Comparison of ENCODE assay signal across 12 mouse cellular contexts in the genomic region with DNA sequence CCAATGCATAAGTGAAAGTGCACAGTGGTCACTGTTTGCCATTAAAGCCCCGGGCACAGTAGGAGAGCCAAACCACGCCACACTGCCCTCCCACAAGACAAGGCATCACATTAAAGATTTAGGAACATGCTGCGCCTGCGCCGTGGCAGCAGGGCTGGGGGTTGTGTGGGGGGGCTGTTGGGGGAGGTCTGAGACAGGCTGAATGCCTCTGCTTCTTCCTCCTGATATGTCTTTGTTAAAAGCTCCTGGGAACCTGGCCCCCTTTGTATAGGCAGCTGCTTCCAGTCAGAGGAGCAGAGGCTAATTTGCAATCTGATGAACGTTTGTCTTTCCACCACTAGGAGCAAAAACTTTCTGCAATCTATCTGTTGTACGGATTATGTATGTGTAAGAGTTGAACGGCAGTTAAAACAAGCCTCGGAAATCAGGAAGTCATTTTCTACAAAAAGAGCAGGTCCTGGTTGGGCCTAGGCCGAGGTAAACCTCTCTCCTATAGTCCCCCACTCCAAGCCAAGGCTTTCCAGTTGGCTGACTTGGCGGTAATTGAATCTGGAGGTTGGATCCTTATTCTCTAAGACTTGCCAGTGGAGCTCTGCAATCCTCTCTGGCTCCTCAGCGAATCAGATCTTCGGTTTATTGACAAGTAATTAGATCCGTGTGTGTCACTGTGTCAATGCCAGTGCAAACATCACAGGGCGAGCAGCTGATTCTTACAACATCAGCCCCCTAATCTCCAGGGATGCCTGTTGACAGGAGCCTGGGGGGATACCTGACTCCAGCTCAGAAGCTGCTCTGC.
A peak's percentile ranks its signal among the peaks of the same experiment; 100 is the strongest.
DNase-seq lines count a peak whose midpoint lies in the region; ATAC-seq and TF ChIP-seq lines count a peak whose summit lies in the region.
"Had no signal": no experiment of that assay in that cellular context is flagged by ENCODE, and none has a peak within 500 bp of the region (broad histone marks: within the 10 kb centered on the region; RNA-seq: fewer than 3 reads in every experiment).

No protein-coding gene starts in this region.

- no peaks in the 10 kb centered on the region for H3K36me3 ChIP-seq in limb, embryonic 14.5 days (ENCODE audit: control insufficient read depth, insufficient read depth, low read length)
- no peaks in the 10 kb centered on the region for H3K36me3 ChIP-seq in limb, embryonic 10.5 days
- H3K36me3 ChIP-seq in forebrain, embryonic 14.5 days (ENCODE audit: control insufficient read depth, insufficient read depth, low read length): no peaks in the 10 kb centered on the region
- H3K36me3 ChIP-seq in midbrain, embryonic 12.5 days: no peaks in the 10 kb centered on the region

- DNase-seq in limb, embryonic 14.5 days (ENCODE audit: low spot score): peak; percentile 38
- DNase-seq in limb, embryonic 10.5 days (ENCODE audit: low spot score): no peak
- peak; percentile 66 for DNase-seq in forebrain, embryonic 14.5 days (ENCODE audit: low spot score)
- DNase-seq in frontal cortex, postnatal 36 days (ENCODE audit: low spot score in 2 of 2): no peak
- DNase-seq in heart, adult 8-10 months (ENCODE audit: low spot score): no peak
- no peak for DNase-seq in left cerebral cortex, adult 18-20 months (ENCODE audit: low spot score in 2 of 2)
- no peak for DNase-seq in adrenal gland, adult 2 months
- DNase-seq: cerebellum, postnatal 14 days; lung, adult 18-20 months; right cerebral cortex, postnatal 25 days; thymus, postnatal 4 days had no signal

- 33% methylated on average over 15 of the region's 15 CpGs for WGBS in limb, embryonic 14.5 days
- WGBS in limb, embryonic 10.5 days: 56% methylated on average over 15 of the region's 15 CpGs
- 3% methylated on average over 15 of the region's 15 CpGs for WGBS in forebrain, embryonic 14.5 days
- 6% methylated on average over 15 of the region's 15 CpGs for WGBS in midbrain, embryonic 12.5 days

- H3K4me2 ChIP-seq in limb, embryonic 14.5 days (replicated peaks; ENCODE audit: low read depth, low read length, severe bottlenecking): no peak overlapping the region
- peak overlapping the region; percentile 20; the same call in 1 of the 2 replicates for H3K4me2 ChIP-seq in forebrain, embryonic 14.5 days (ENCODE audit: low read length)
- peak overlapping the region; percentile 25 for H3K4me2 ChIP-seq in midbrain, embryonic 12.5 days (replicated peaks)

- H3K4me1 ChIP-seq in limb, embryonic 14.5 days (ENCODE audit: control insufficient read depth, insufficient read depth, low read length): peaks cover 12% of the 10 kb centered on the region; the same call in 1 of the 2 replicates
- peaks cover 15% of the 10 kb centered on the region for H3K4me1 ChIP-seq in limb, embryonic 10.5 days
- peaks cover 17% of the 10 kb centered on the region for H3K4me1 ChIP-seq in forebrain, embryonic 14.5 days (ENCODE audit: control insufficient read depth, insufficient read depth, low read length)
- H3K4me1 ChIP-seq in midbrain, embryonic 12.5 days: peaks cover 36% of the 10 kb centered on the region

- peak; percentile 55; the same call in 1 of the 2 replicates for ATAC-seq in limb, embryonic 14.5 days (ENCODE audit: low FRiP score, low read depth)
- ATAC-seq in forebrain, embryonic 14.5 days: peak; percentile 69
- ATAC-seq in midbrain, embryonic 12.5 days (ENCODE audit: low FRiP score, low read depth): peak; percentile 87

- TF ChIP-seq POLR2A in limb, embryonic 14.5 days (IDR thresholded peaks at IDR 0.05; ENCODE audit: borderline replicate concordance, extremely low read depth, insufficient read depth, insufficient read length): no peak

- H3K27me3 ChIP-seq in limb, embryonic 14.5 days (ENCODE audit: control insufficient read depth, insufficient read depth, low read length): no peaks in the 10 kb centered on the region
- H3K27me3 ChIP-seq in limb, embryonic 10.5 days (ENCODE audit: low read depth, poor library complexity, severe bottlenecking): peaks cover 16% of the 10 kb centered on the region; the same call in 1 of the 2 replicates
- peaks cover 5% of the 10 kb centered on the region; the same call in 1 of the 2 replicates for H3K27me3 ChIP-seq in forebrain, embryonic 14.5 days (replicated peaks; ENCODE audit: control insufficient read depth, insufficient read depth, low read length)
- peaks cover 77% of the 10 kb centered on the region for H3K27me3 ChIP-seq in midbrain, embryonic 12.5 days

- H3K9ac ChIP-seq in limb, embryonic 14.5 days (ENCODE audit: low read depth, low read length, severe bottlenecking): no peak overlapping the region
- H3K9ac ChIP-seq in forebrain, embryonic 14.5 days (ENCODE audit: low read length): peak overlapping the region; percentile 14; the same call in 1 of the 2 replicates
- H3K9ac ChIP-seq in midbrain, embryonic 12.5 days (replicated peaks): no peak overlapping the region

- H3K4me3 ChIP-seq in limb, embryonic 14.5 days (replicated peaks; ENCODE audit: low read length): no peak overlapping the region
- H3K4me3 ChIP-seq in limb, embryonic 10.5 days: no peak overlapping the region
- H3K4me3 ChIP-seq in forebrain, embryonic 14.5 days (ENCODE audit: low read depth, low read length): no peak overlapping the region
- no peak overlapping the region for H3K4me3 ChIP-seq in midbrain, embryonic 12.5 days

- no peaks in the 10 kb centered on the region for H3K9me3 ChIP-seq in limb, embryonic 14.5 days (ENCODE audit: control insufficient read depth, low read length)
- H3K9me3 ChIP-seq in limb, embryonic 10.5 days (replicated peaks): no peaks in the 10 kb centered on the region
- H3K9me3 ChIP-seq in forebrain, embryonic 14.5 days (replicated peaks; ENCODE audit: control insufficient read depth, low read length): no peaks in the 10 kb centered on the region
- H3K9me3 ChIP-seq in midbrain, embryonic 12.5 days: no peaks in the 10 kb centered on the region

- H3K27ac ChIP-seq in limb, embryonic 14.5 days (replicated peaks; ENCODE audit: low read depth, low read length): no peak overlapping the region
- no peak overlapping the region for H3K27ac ChIP-seq in limb, embryonic 10.5 days
- H3K27ac ChIP-seq in forebrain, embryonic 14.5 days (ENCODE audit: low read depth, low read length): peak overlapping the region; percentile 40; the same call in 1 of the 2 replicates
- peak overlapping the region; percentile 54 for H3K27ac ChIP-seq in midbrain, embryonic 12.5 days (replicated peaks)

Comparison
In these comparisons a context has a peak if more than half of its experiments do, and no peak if none do; other contexts are left out.
1. DNase-seq: peak in limb, embryonic 14.5 days (single experiment) and forebrain, embryonic 14.5 days (single experiment); none in limb, embryonic 10.5 days (single experiment), frontal cortex, postnatal 36 days (0 of 2), heart, adult 8-10 months (single experiment), left cerebral cortex, adult 18-20 months (0 of 2) and adrenal gland, adult 2 months (single experiment).
2. H3K27ac ChIP-seq: peak in forebrain, embryonic 14.5 days (single experiment) and midbrain, embryonic 12.5 days (single experiment); none in limb, embryonic 14.5 days (single experiment) and limb, embryonic 10.5 days (single experiment).
3. Peak in every context shown above with its lines, with median percentiles within 50 percentile points of each other: ATAC-seq.